Mouse (Mus musculus): ENCODE measurements at regions not wholly inside any gene's neighbourhood (a gene's known extent, or its start where the extent isn't known, plus 50 kb on each side); places are given as distances from the start of the nearest gene placed in this dataset.

GRCm38 (mm10) chr9:61500851-61501250, 128.7 kb downstream of the Tle3 start:
- no peak for TF ChIP-seq CTCF (IDR thresholded peaks at IDR 0.05; ENCODE audit: low read depth)
- TF ChIP-seq EP300 (IDR thresholded peaks at IDR 0.05; ENCODE audit: low read depth), result no peak
